Mouse (Mus musculus): ENCODE measurements around the gene Scin. TPM values are rescaled to one million over a fixed set of nuclear protein-coding genes. Genes with fewer than 3 reads are reported as not detected.

The Scin gene
- 0.87 and 1.1 TPM in 2 replicates for polyA plus RNA-seq (2015; fragmentation: Nextera tagmentation; extraction: Ambion mirVana)

DNA sequence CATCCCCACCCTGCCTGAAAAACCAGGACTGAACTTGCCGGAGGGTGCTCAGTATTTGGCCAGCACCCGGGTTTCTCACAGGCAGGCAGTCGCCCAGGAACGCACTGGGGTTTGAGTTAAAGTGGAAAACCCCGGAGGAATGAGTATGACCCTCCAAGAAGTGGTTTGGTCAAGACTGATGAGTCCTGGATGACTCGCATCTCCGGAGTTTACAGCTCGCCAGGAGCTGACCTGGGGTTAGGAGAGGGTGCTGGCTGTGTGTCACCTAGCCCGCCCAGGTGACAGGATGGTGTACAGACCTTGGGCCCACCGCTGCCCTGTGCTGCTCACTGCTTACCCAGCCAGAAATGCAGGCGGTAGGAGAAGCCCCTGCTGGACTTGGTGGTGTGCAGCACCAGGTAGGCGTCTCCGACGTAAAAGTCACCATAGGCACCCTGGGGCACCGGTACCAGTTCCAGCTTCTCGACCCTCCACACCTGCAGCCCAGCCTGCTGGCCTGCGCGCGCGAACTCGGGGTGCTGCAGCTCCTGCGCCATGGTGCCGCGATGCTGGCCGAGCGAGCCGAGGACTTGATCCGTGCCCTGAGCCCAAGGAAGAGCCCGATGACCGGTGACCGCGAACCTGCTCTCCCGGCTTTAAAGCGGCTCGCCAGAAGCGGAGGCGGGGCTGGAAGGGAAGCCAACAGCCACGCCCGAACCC lies at the start of gene Scin:
Gene Scin, minus strand, starts transcription at position 656 of the 699 bp plus-strand sequence.

DNA sequence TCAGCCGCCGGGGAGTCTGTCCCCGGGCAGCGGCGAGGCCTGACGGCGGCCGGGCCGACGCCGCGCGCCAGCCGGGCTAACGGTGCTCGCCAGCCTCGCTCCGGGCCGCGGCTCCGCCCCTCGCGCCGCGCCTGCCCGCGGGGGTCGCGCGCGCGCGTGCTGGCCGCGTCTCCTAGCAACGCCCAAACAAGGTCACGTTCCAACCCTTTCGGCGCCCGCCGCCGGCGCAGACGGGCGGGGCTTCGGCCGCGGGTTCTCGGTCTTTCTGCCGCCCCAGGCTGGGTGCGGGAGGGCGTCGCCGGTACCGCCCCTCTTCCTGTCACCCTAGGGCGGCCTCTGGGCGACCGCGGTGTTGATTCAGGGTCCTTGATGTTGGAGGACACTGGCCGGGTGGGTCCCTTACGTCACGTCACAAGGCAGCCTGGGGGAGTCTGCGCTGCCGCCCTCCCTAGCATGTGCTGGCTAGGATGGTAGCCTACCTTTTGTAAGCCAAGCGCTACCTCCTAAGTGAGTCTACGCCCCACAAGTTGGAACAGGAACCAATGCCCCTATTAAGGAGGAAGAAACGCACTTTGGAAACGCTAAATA lies 96.1 kb downstream of the Scin start, which contains the start of gene Arl4a:
Gene Arl4a, minus strand, starts transcription at position 150 of the 588 bp plus-strand sequence.

Other genes with a start within 250 kb of the Scin start
- 51.2 and 91.6 TPM in 2 replicates for gene Arl4a, start 96.2 kb downstream of the Scin start, polyA plus RNA-seq (2015; fragmentation: Nextera tagmentation; extraction: Ambion mirVana)
- gene Lsmem1, start 65.3 kb upstream of the Scin start, polyA plus RNA-seq (2015; fragmentation: Nextera tagmentation; extraction: Ambion mirVana), result 17.5 and 20.2 TPM in 2 replicates
- 78.2 and 128 TPM in 2 replicates for gene Ifrd1, start 114.3 kb upstream of the Scin start, polyA plus RNA-seq (2015; fragmentation: Nextera tagmentation; extraction: Ambion mirVana)

All from skeletal muscle tissue, postnatal 0 days (tissue).